Mouse (Mus musculus) cerebellum, adult 11-12 months (tissue): Measurements from ENCODE around the gene Rmi2.
"Not testable (repeated sequence)": the region's sequence is repeated elsewhere in the genome, so short reads cannot be mapped to it uniquely, and the experiment has no call there.

Source experiments
- DNase-seq: peaks from one replicate; pipeline ENCODE4 v3.0.0; 2022

The Rmi2 gene

GRCm38 (mm10) chr16:10834911-10835587, at the start of gene Rmi2:
Gene Rmi2 (plus strand): TSS chr16:10835059.
- peak; percentile 85 for DNase-seq

- peak; percentile 71 for DNase-seq
Measured at GRCm38 (mm10) chr16:10785371-10786231, 49.3 kb upstream of the Rmi2 start, which contains the start of gene Socs1. Gene Socs1 (minus strand): TSS chr16:10785536.

- peak; percentile 83 for DNase-seq
Measured at GRCm38 (mm10) chr16:10786288-10786687, 48.6 kb upstream of the Rmi2 start.

- peak; percentile 41 for DNase-seq
Measured at GRCm38 (mm10) chr16:10786782-10787547, 47.9 kb upstream of the Rmi2 start.

GRCm38 (mm10) chr16:10787548-10788058, 47.3 kb upstream of the Rmi2 start:
- no peak for DNase-seq

GRCm38 (mm10) chr16:10788271-10788670, 46.6 kb upstream of the Rmi2 start, which contains the start of gene Tnp2:
Gene Tnp2 (minus strand): TSS chr16:10788660.
- DNase-seq: peak; percentile 30

GRCm38 (mm10) chr16:10788866-10789265, 46.0 kb upstream of the Rmi2 start:
- DNase-seq: no peak

- no peak for DNase-seq
Measured at GRCm38 (mm10) chr16:10790702-10791101, 44.2 kb upstream of the Rmi2 start, which contains the start of gene Prm3. Gene Prm3 (minus strand): TSS chr16:10790914.

GRCm38 (mm10) chr16:10796034-10796433, 38.8 kb upstream of the Rmi2 start, which contains the start of gene Prm2:
Gene Prm2 (minus strand): TSS chr16:10796134.
- DNase-seq: no peak

- DNase-seq: not testable (repeated sequence)
Measured at GRCm38 (mm10) chr16:10802420-10802819, 32.4 kb upstream of the Rmi2 start.

- no peak for DNase-seq
Measured at GRCm38 (mm10) chr16:10805789-10806527, 28.9 kb upstream of the Rmi2 start, which contains the start of gene Prm1. Gene Prm1 (minus strand): TSS chr16:10805839.

- peak; percentile 15 for DNase-seq
Measured at GRCm38 (mm10) chr16:10810376-10810775, 24.5 kb upstream of the Rmi2 start.

GRCm38 (mm10) chr16:10812865-10813371, 21.9 kb upstream of the Rmi2 start, which contains the start of gene Gm11172:
Gene Gm11172 (plus strand): TSS chr16:10812915.
- DNase-seq: no peak

- DNase-seq: no peak
Measured at GRCm38 (mm10) chr16:10813726-10814125, 21.1 kb upstream of the Rmi2 start.

GRCm38 (mm10) chr16:10814864-10815263, 20.0 kb upstream of the Rmi2 start:
- DNase-seq: no peak

- DNase-seq: no peak
Measured at GRCm38 (mm10) chr16:10818579-10819135, 16.2 kb upstream of the Rmi2 start.

GRCm38 (mm10) chr16:10819966-10820365, 14.9 kb upstream of the Rmi2 start:
- DNase-seq: no peak

- DNase-seq: no peak
Measured at GRCm38 (mm10) chr16:10821387-10821786, 13.5 kb upstream of the Rmi2 start.

- no peak for DNase-seq
Measured at GRCm38 (mm10) chr16:10824536-10824935, 10.3 kb upstream of the Rmi2 start.

- no peak for DNase-seq
Measured at GRCm38 (mm10) chr16:10825840-10826239, 9.0 kb upstream of the Rmi2 start.

GRCm38 (mm10) chr16:10827269-10827668, 7.6 kb upstream of the Rmi2 start:
- no peak for DNase-seq
